Mouse (Mus musculus) G1E (cell line): ENCODE results near the gene Wdr93.

ENCODE experiments used
- CTCF ChIP-seq: IDR thresholded peaks from 2 replicates; pipeline ENCODE4 v1.5.1; 2012; ENCODE audit warnings: low read depth, low read length, inconsistent platforms, mixed read lengths
- GATA1 ChIP-seq: IDR thresholded peaks from 2 replicates; pipeline ENCODE4 v1.6.1; 2012; ENCODE audit warnings: borderline replicate concordance, low read length, inconsistent platforms, mixed read lengths
- GATA2 ChIP-seq: IDR thresholded peaks from 2 replicates; pipeline ENCODE4 v1.6.1; 2012; ENCODE audit warnings: low read depth, low read length, inconsistent platforms, borderline replicate concordance
- POLR2AphosphoS5 ChIP-seq: IDR thresholded peaks from 2 replicates; pipeline ENCODE4 v1.6.1; 2012; ENCODE audit warnings: low read depth, low read length, inconsistent platforms; ENCODE audit not compliant: insufficient replicate concordance
- TAL1 ChIP-seq: conservative IDR thresholded peaks from 2 replicates; pipeline ENCODE4 v1.6.1; 2012; ENCODE audit warnings: low read depth, low read length, inconsistent platforms, mixed read lengths

- TF ChIP-seq POLR2AphosphoS5 (no peak), CTCF (no peak), GATA1 (no peak), TAL1 (no peak), GATA2 (no peak)
Observed at GRCm38 (mm10) chr7:79710130-79710607, 32.8 kb upstream of the Wdr93 start.
